Mouse (Mus musculus): ENCODE data around the gene Tbx20. TPM values are rescaled to one million over a fixed set of nuclear protein-coding genes. Genes with fewer than 3 reads are reported as not detected.

Gene Tbx20
- polyA plus RNA-seq, 1 experiment = 0.29 TPM

GRCm38 (mm10) chr9:24779975-24780374 lies 5.9 kb upstream of the Tbx20 start:
- WGBS = 13% methylated on average over 3 of the region's 3 CpGs
- Histone ChIP-seq H3K4me1 (ENCODE audit: control insufficient read depth, insufficient read depth, low read length) (no peaks in the 10 kb centered on the region; the same call in 1 of the 2 replicates), H3K27ac (ENCODE audit: insufficient read depth, low read length) (no peak overlapping the region), H3K4me3 (replicated peaks; ENCODE audit: insufficient read depth, low read depth, low read length) (no peak overlapping the region), H3K27me3 (ENCODE audit: control insufficient read depth, insufficient read depth, low read length) (peaks cover 8% of the 10 kb centered on the region; the same call in 1 of the 2 replicates)
- DNase-seq = no peak
- TF ChIP-seq CTCF (IDR thresholded peaks at IDR 0.05; ENCODE audit: borderline replicate concordance, insufficient read depth, low read depth, low read length) (no peak), POLR2A (IDR thresholded peaks at IDR 0.05; ENCODE audit: borderline replicate concordance, insufficient read depth, low read length) (no peak)

GRCm38 (mm10) chr9:24778571-24778970 lies 4.5 kb upstream of the Tbx20 start:
- no peak for DNase-seq
- Histone ChIP-seq H3K4me3 (replicated peaks; ENCODE audit: insufficient read depth, low read depth, low read length) (no peak overlapping the region), H3K27ac (ENCODE audit: insufficient read depth, low read length) (no peak overlapping the region), H3K27me3 (ENCODE audit: control insufficient read depth, insufficient read depth, low read length) (peaks cover 15% of the 10 kb centered on the region; the same call in 1 of the 2 replicates), H3K4me1 (ENCODE audit: control insufficient read depth, insufficient read depth, low read length) (no peaks in the 10 kb centered on the region; the same call in 1 of the 2 replicates)
- no peak for TF ChIP-seq CTCF (IDR thresholded peaks at IDR 0.05; ENCODE audit: borderline replicate concordance, insufficient read depth, low read depth, low read length)
- TF ChIP-seq POLR2A (IDR thresholded peaks at IDR 0.05; ENCODE audit: borderline replicate concordance, insufficient read depth, low read length) = no peak
- WGBS = 7% methylated on average over 14 of the region's 14 CpGs

GRCm38 (mm10) chr9:24777961-24778360 lies 3.9 kb upstream of the Tbx20 start:
- H3K4me1 ChIP-seq (ENCODE audit: control insufficient read depth, insufficient read depth, low read length) = no peaks in the 10 kb centered on the region; the same call in 1 of the 2 replicates
- H3K4me3 ChIP-seq (replicated peaks; ENCODE audit: insufficient read depth, low read depth, low read length) = no peak overlapping the region
- no peak overlapping the region for H3K27ac ChIP-seq (ENCODE audit: insufficient read depth, low read length)
- TF ChIP-seq CTCF (IDR thresholded peaks at IDR 0.05; ENCODE audit: borderline replicate concordance, insufficient read depth, low read depth, low read length) (no peak), POLR2A (IDR thresholded peaks at IDR 0.05; ENCODE audit: borderline replicate concordance, insufficient read depth, low read length) (no peak)
- no peak for DNase-seq
- under 1% methylated on average over 14 of the region's 14 CpGs for WGBS
- peaks cover 15% of the 10 kb centered on the region; the same call in 1 of the 2 replicates for H3K27me3 ChIP-seq (ENCODE audit: control insufficient read depth, insufficient read depth, low read length)

GRCm38 (mm10) chr9:24777176-24777895 lies 3.2 kb upstream of the Tbx20 start:
- H3K27ac ChIP-seq (ENCODE audit: insufficient read depth, low read length) = no peak overlapping the region
- 2% methylated on average over 37 of the region's 37 CpGs for WGBS
- DNase-seq = peak in 1 of 2 experiments; percentile 21
- H3K4me3 ChIP-seq (replicated peaks; ENCODE audit: insufficient read depth, low read depth, low read length) = no peak overlapping the region
- TF ChIP-seq POLR2A (IDR thresholded peaks at IDR 0.05; ENCODE audit: borderline replicate concordance, insufficient read depth, low read length) (no peak), CTCF (IDR thresholded peaks at IDR 0.05; ENCODE audit: borderline replicate concordance, insufficient read depth, low read depth, low read length) (no peak)
- peaks cover 15% of the 10 kb centered on the region; the same call in 1 of the 2 replicates for H3K27me3 ChIP-seq (ENCODE audit: control insufficient read depth, insufficient read depth, low read length)
- no peaks in the 10 kb centered on the region; the same call in 1 of the 2 replicates for H3K4me1 ChIP-seq (ENCODE audit: control insufficient read depth, insufficient read depth, low read length)

GRCm38 (mm10) chr9:24776487-24776886 lies 2.4 kb upstream of the Tbx20 start:
- TF ChIP-seq POLR2A (IDR thresholded peaks at IDR 0.05; ENCODE audit: borderline replicate concordance, insufficient read depth, low read length) (no peak), CTCF (IDR thresholded peaks at IDR 0.05; ENCODE audit: borderline replicate concordance, insufficient read depth, low read depth, low read length) (no peak)
- peaks cover 15% of the 10 kb centered on the region; the same call in 1 of the 2 replicates for H3K27me3 ChIP-seq (ENCODE audit: control insufficient read depth, insufficient read depth, low read length)
- 3% methylated on average over 9 of the region's 9 CpGs for WGBS
- no peak overlapping the region for H3K27ac ChIP-seq (ENCODE audit: insufficient read depth, low read length)
- no peak overlapping the region for H3K4me3 ChIP-seq (replicated peaks; ENCODE audit: insufficient read depth, low read depth, low read length)
- no peaks in the 10 kb centered on the region; the same call in 1 of the 2 replicates for H3K4me1 ChIP-seq (ENCODE audit: control insufficient read depth, insufficient read depth, low read length)
- no peak for DNase-seq

- WGBS = 7% methylated on average over 1 of the region's 1 CpGs
- H3K27me3 ChIP-seq (ENCODE audit: control insufficient read depth, insufficient read depth, low read length) = peaks cover 10% of the 10 kb centered on the region; the same call in 1 of the 2 replicates
- no peak for DNase-seq
- no peak overlapping the region for H3K27ac ChIP-seq (ENCODE audit: insufficient read depth, low read length)
- no peaks in the 10 kb centered on the region for H3K4me1 ChIP-seq (ENCODE audit: control insufficient read depth, insufficient read depth, low read length)
- TF ChIP-seq CTCF (IDR thresholded peaks at IDR 0.05; ENCODE audit: borderline replicate concordance, insufficient read depth, low read depth, low read length) = no peak
- TF ChIP-seq POLR2A (IDR thresholded peaks at IDR 0.05; ENCODE audit: borderline replicate concordance, insufficient read depth, low read length) = no peak
- no peak overlapping the region for H3K4me3 ChIP-seq (replicated peaks; ENCODE audit: insufficient read depth, low read depth, low read length)
Observed at GRCm38 (mm10) chr9:24775567-24775966, 1.5 kb upstream of the Tbx20 start.

- TF ChIP-seq POLR2A (IDR thresholded peaks at IDR 0.05; ENCODE audit: borderline replicate concordance, insufficient read depth, low read length) = no peak
- TF ChIP-seq CTCF (IDR thresholded peaks at IDR 0.05; ENCODE audit: borderline replicate concordance, insufficient read depth, low read depth, low read length) = no peak
- DNase-seq = no peak
Observed at GRCm38 (mm10) chr9:24775001-24775400, 898 bp upstream of the Tbx20 start.

GRCm38 (mm10) chr9:24773669-24774068 lies 434 bp downstream of the Tbx20 start:
- H3K27me3 ChIP-seq (ENCODE audit: control insufficient read depth, insufficient read depth, low read length) = peaks cover 8% of the 10 kb centered on the region; the same call in 1 of the 2 replicates
- no peak overlapping the region for H3K27ac ChIP-seq (ENCODE audit: insufficient read depth, low read length)
- TF ChIP-seq POLR2A (IDR thresholded peaks at IDR 0.05; ENCODE audit: borderline replicate concordance, insufficient read depth, low read length) (no peak), CTCF (IDR thresholded peaks at IDR 0.05; ENCODE audit: borderline replicate concordance, insufficient read depth, low read depth, low read length) (no peak)
- DNase-seq = no peak
- H3K4me3 ChIP-seq (replicated peaks; ENCODE audit: insufficient read depth, low read depth, low read length) = no peak overlapping the region
- H3K4me1 ChIP-seq (ENCODE audit: control insufficient read depth, insufficient read depth, low read length) = no peaks in the 10 kb centered on the region
- 2% methylated on average over 19 of the region's 19 CpGs for WGBS

More at GRCm38 (mm10) chr9:24775001-24775400, 898 bp upstream of the Tbx20 start:
- Histone ChIP-seq H3K27me3 (ENCODE audit: control insufficient read depth, insufficient read depth, low read length) (peaks cover 8% of the 10 kb centered on the region; the same call in 1 of the 2 replicates), H3K4me3 (replicated peaks; ENCODE audit: insufficient read depth, low read depth, low read length) (no peak overlapping the region), H3K4me1 (ENCODE audit: control insufficient read depth, insufficient read depth, low read length) (no peaks in the 10 kb centered on the region), H3K27ac (ENCODE audit: insufficient read depth, low read length) (no peak overlapping the region)
- under 1% methylated on average over 9 of the region's 9 CpGs for WGBS
